Mouse (Mus musculus): ENCODE measurements around the gene Atp6v0d1.

DNA sequence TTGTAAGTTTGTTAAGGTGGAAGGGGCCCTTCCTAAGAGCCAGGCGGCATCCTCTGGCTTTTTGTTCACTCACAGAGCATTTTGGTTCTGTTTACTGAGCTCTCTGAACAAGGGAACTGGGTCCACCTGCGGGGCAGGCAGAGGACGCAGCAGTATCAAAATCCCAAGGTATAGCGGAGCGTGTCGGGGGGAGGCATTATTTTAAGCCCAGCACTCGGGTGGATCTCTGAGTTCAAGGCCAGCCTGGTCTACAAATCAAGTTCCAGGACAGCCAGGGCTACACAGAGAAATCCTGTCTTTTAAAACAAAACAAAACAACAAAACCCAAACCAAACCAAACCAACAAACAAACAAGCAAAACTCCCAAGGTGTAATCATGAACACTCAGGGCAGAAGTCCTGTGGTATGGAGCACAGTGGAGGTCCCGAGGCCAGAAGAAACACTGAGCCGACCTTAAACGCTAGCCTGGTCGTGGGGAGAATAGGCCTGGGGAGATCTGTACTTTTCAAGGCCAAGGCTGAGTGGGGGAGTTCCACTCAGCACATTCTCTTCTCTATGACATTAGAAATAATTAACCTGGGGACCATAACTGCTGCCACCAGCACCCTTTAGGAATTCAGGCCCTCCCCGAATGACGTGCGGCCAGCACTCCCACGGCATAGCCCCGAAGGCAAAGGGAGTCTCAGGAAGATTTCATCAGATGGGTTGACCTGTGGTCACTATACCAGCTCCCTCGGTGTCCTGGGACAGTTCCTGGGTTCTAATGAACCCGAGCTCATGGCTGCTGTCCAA is 28.8 kb upstream of the Atp6v0d1 start:
- TF ChIP-seq CTCF (IDR thresholded peaks at IDR 0.05 in 2 of 3, conservative IDR thresholded peaks at IDR 0.05 in 1 of 3; ENCODE audit: control insufficient read depth in 1 of 3, insufficient read depth in 1 of 3, low read depth in 2 of 3, low read length in 3 of 3, poor library complexity in 1 of 3, severe bottlenecking in 1 of 3): no peak
- TF ChIP-seq NELFE (IDR thresholded peaks at IDR 0.05; ENCODE audit: low read depth, low read length): no peak
- TF ChIP-seq EP300 (IDR thresholded peaks at IDR 0.05; ENCODE audit: low read depth in 1 of 2, low read length in 2 of 2): no peak
- TF ChIP-seq ZKSCAN1 (IDR thresholded peaks at IDR 0.05; ENCODE audit: low read depth, low read length): no peak
- TF ChIP-seq POLR2A (IDR thresholded peaks at IDR 0.05; ENCODE audit: control insufficient read depth in 1 of 2, insufficient read depth in 1 of 2, low read depth in 1 of 2, low read length in 2 of 2, poor library complexity in 1 of 2): no peak
- TF ChIP-seq GATA1 (IDR thresholded peaks at IDR 0.05; ENCODE audit: low read depth, low read length): no peak
- no peak for TF ChIP-seq GABPA (IDR thresholded peaks at IDR 0.05; ENCODE audit: low read depth, low read length)
- TF ChIP-seq ZC3H11A (IDR thresholded peaks at IDR 0.05; ENCODE audit: low read depth, low read length): no peak
- no peak for TF ChIP-seq TCF12 (IDR thresholded peaks at IDR 0.05; ENCODE audit: low read depth, low read length)
- no peak for TF ChIP-seq TBP (IDR thresholded peaks at IDR 0.05; ENCODE audit: low read depth, low read length)
- no peak for TF ChIP-seq MAZ (IDR thresholded peaks at IDR 0.05; ENCODE audit: low read depth, low read length)

Measured in MEL (cell line).